Mouse (Mus musculus): ENCODE data around the gene Fes.

Fes gene

GRCm38 (mm10) chr7:80341793-80342192 lies 46.0 kb downstream of the Fes start:
- no peak for DNase-seq

GRCm38 (mm10) chr7:80340793-80341192 lies 47.0 kb downstream of the Fes start, which contains the start of gene Unc45a:
Gene Unc45a (minus strand): TSS chr7:80341005.
- DNase-seq, result peak; percentile 82

- DNase-seq, result peak; percentile 99
Observed at GRCm38 (mm10) chr7:80339793-80340628, 47.7 kb downstream of the Fes start.

GRCm38 (mm10) chr7:80339371-80339770 lies 48.4 kb downstream of the Fes start:
- peak; percentile 61 for DNase-seq

- DNase-seq, result no peak
Observed at GRCm38 (mm10) chr7:80336932-80337331, 50.8 kb downstream of the Fes start.

GRCm38 (mm10) chr7:80334848-80335247 lies 52.9 kb downstream of the Fes start:
- no peak for DNase-seq

GRCm38 (mm10) chr7:80331433-80331832 lies 56.3 kb downstream of the Fes start:
- DNase-seq, result no peak

- no peak for DNase-seq
Observed at GRCm38 (mm10) chr7:80330278-80330677, 57.5 kb downstream of the Fes start.
